Mouse (Mus musculus) thymus, adult 2 months (tissue): Measurements from ENCODE around the gene Rhox7a. TPM values are rescaled to one million over a fixed set of nuclear protein-coding genes. Genes with fewer than 3 reads are reported as not detected.

ENCODE experiments used
- DNase-seq: peaks from one replicate; pipeline ENCODE4 v3.0.0; 2021
- H3K27ac ChIP-seq: fragments of 200-500 bp; 2 replicates; pipeline ENCODE4 v1.5.1; 2012; ENCODE audit warnings: low read length, control low read depth; ENCODE audit not compliant: control insufficient read depth, insufficient read depth
- H3K27me3 ChIP-seq: fragments of 200-500 bp; 2 replicates; pipeline ENCODE4 v1.6.1; 2012; ENCODE audit warnings: mild to moderate bottlenecking, low read length, moderate library complexity, mixed read lengths; ENCODE audit not compliant: control insufficient read depth, insufficient read depth
- H3K36me3 ChIP-seq: fragments of 200-500 bp; 2 replicates; pipeline ENCODE4 v1.6.1; 2012; ENCODE audit warnings: mild to moderate bottlenecking, low read length, moderate library complexity; ENCODE audit not compliant: control insufficient read depth, insufficient read depth
- H3K4me1 ChIP-seq: fragments of 200-500 bp; replicated peaks from 2 replicates; pipeline ENCODE4 v1.6.1; 2012; ENCODE audit warnings: low read length; ENCODE audit not compliant: control insufficient read depth, insufficient read depth
- H3K4me3 ChIP-seq: fragments of 200-500 bp; 2 replicates; pipeline ENCODE4 v1.5.1; 2012; ENCODE audit warnings: mild to moderate bottlenecking, low read length, control low read depth, moderate library complexity; ENCODE audit not compliant: control insufficient read depth, insufficient read depth
- CTCF ChIP-seq: fragments of 200-500 bp; IDR thresholded peaks from 2 replicates; pipeline ENCODE4 v1.5.1; 2012; ENCODE audit warnings: mild to moderate bottlenecking, control low read depth, low read length, moderate library complexity, borderline replicate concordance; ENCODE audit not compliant: control insufficient read depth, poor library complexity, insufficient read depth; ENCODE audit errors: extremely low read depth
- POLR2A ChIP-seq: fragments of 200-500 bp; IDR thresholded peaks from 2 replicates; pipeline ENCODE4 v1.6.1; 2012; ENCODE audit warnings: mild to moderate bottlenecking, low read length, control low read depth, moderate library complexity; ENCODE audit not compliant: control insufficient read depth, poor library complexity, insufficient read depth; ENCODE audit errors: extremely low read depth
- WGBS: fragments of 180-500 bp; shearing (Covaris S2); methylation state at CpG from one replicate; pipeline ENCODE4 v1.1.7; 2018; 5-methylcytosine and 5-hydroxymethylcytosine counted together
- polyA plus RNA-seq: library from polyadenylated mRNA; depleted of rRNA; stranded (reverse); fragments of >200 nt; gene quantifications from 2 replicates; pipeline ENCODE4 v1.2.3, GENCODE M21; 2012; rRNA removed

The Rhox7a gene
- polyA plus RNA-seq, 1 experiment, result not detected

DNA sequence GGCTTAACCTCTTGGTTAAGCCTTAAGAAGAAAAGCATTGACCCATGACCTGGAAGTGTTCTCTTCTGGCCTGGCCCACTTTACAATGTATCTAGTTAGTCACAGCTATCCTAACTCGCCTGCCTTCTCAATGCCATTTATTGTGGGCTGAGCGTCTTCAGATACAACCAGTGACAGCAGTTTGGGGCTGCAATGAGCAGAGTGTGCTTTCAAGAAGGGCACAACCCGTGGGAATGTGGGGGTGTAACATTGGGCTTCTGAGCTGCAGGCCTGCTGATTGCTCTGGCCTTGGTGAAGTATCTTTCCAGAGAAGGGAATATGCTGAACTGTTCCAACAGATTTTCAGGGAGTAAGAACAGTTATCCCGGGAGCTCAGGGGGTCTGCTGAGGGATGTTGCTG is 47.4 kb downstream of the Rhox7a start, which contains the start of gene Rhox8:
TSS of gene Rhox8 (minus strand) at position 101 of the 400 bp plus-strand sequence.
- Histone ChIP-seq H3K4me3 (no peak within 1 kb of the TSS), H3K27ac (no peak within 1 kb of the TSS), H3K36me3 (no peaks in the 10 kb centered on the region), H3K27me3 (no peaks in the 10 kb centered on the region), H3K4me1 (no peaks in the 10 kb centered on the region)
- DNase-seq, result no peak
- 89% methylated on average over 4 of the region's 4 CpGs for WGBS
- no peak for TF ChIP-seq CTCF
- no peak for TF ChIP-seq POLR2A

Other genes starting within 250 kb of the Rhox7a start
- gene Rhox4f, start 224.0 kb upstream of the Rhox7a start, polyA plus RNA-seq, result not detected in 2 replicates
- not detected in 2 replicates for gene Rhox3g, start 203.1 kb upstream of the Rhox7a start, polyA plus RNA-seq
- not detected in 2 replicates for gene Rhox2g, start 188.2 kb upstream of the Rhox7a start, polyA plus RNA-seq
- gene Rhox4g, start 180.4 kb upstream of the Rhox7a start, polyA plus RNA-seq, result not detected in 2 replicates
- gene Rhox3h, start 162.9 kb upstream of the Rhox7a start, polyA plus RNA-seq, result not detected in 2 replicates
- not detected in 2 replicates for gene Rhox2h, start 158.4 kb upstream of the Rhox7a start, polyA plus RNA-seq
- not detected in 2 replicates for gene Rhox5, start 26.8 kb upstream of the Rhox7a start, polyA plus RNA-seq
- 0.13 TPM in 1 of 2 replicates, not detected in the other for gene Rhox6, start 4.8 kb upstream of the Rhox7a start, polyA plus RNA-seq
- not detected in 2 replicates for gene Rhox8, start 47.3 kb downstream of the Rhox7a start, polyA plus RNA-seq
- gene Rhox7b, start 65.5 kb downstream of the Rhox7a start, polyA plus RNA-seq, result not detected in 2 replicates
- not detected in 2 replicates for gene Rhox9, start 70.1 kb downstream of the Rhox7a start, polyA plus RNA-seq
- gene Btg1-ps1, start 187.1 kb downstream of the Rhox7a start, polyA plus RNA-seq, result not detected in 2 replicates
- gene Btg1-ps2, start 211.4 kb downstream of the Rhox7a start, polyA plus RNA-seq, result not detected in 2 replicates
- not detected in 2 replicates for gene Rhox10, start 234.8 kb downstream of the Rhox7a start, polyA plus RNA-seq